Mouse (Mus musculus): ENCODE measurements at regions not wholly inside any gene's neighbourhood (a gene's known extent, or its start where the extent isn't known, plus 50 kb on each side); places are given as distances from the start of the nearest gene placed in this dataset.
A peak's percentile ranks its signal among the peaks of the same experiment; 100 is the strongest.

GRCm38 (mm10) chr13:19462966-19463365 is 67.4 kb upstream of the Stard3nl start:
- TF ChIP-seq POLR2A (IDR thresholded peaks at IDR 0.05; ENCODE audit: borderline replicate concordance, extremely low read depth, low read depth, low read length) (no peak), CTCF (IDR thresholded peaks at IDR 0.05; ENCODE audit: insufficient read depth, low read length) (0 out of 2 replicates have a peak, but pooled peaks have one; percentile 1)

Data from lung, adult 2 months (tissue).